Mouse (Mus musculus) lung, postnatal 0 days (tissue): ENCODE data around the gene Olfr2. TPM values are rescaled to one million over a fixed set of nuclear protein-coding genes. Genes with fewer than 3 reads are reported as not detected.

ENCODE experiments used
- ATAC-seq: fragments of 200-750 bp; cut with Nextera tagmentation; 2 replicates; pipeline ENCODE4 v1.8.0; 2017; ENCODE audit warnings: moderate library complexity
- DNase-seq: peaks from one replicate; pipeline ENCODE4 v3.0.0-alpha.2; 2016; ENCODE audit warnings: low spot score
- H3K27ac ChIP-seq: fragments of 300-500 bp; sonication (generic); 2 replicates; pipeline ENCODE4 v1.5.1; 2014; ENCODE audit warnings: antibody characterized with exemption, mild to moderate bottlenecking, low read length, mixed read lengths
- H3K27me3 ChIP-seq: fragments of 300-500 bp; sonication (generic); replicated peaks from 2 replicates; pipeline ENCODE4 v1.6.1; 2014; ENCODE audit warnings: low read length, mixed read lengths; ENCODE audit not compliant: insufficient read depth
- H3K36me3 ChIP-seq: fragments of 300-500 bp; sonication (generic); 2 replicates; pipeline ENCODE4 v1.6.1; 2014; ENCODE audit warnings: low read length, mixed read lengths; ENCODE audit not compliant: insufficient read depth
- H3K4me1 ChIP-seq: fragments of 300-500 bp; sonication (generic); 2 replicates; pipeline ENCODE4 v1.6.1; 2014; ENCODE audit warnings: antibody characterized with exemption, low read depth, low read length, mixed read lengths; ENCODE audit not compliant: insufficient read depth
- H3K4me2 ChIP-seq: fragments of 300-500 bp; sonication (generic); replicated peaks from 2 replicates; pipeline ENCODE4 v1.6.1; 2014; ENCODE audit warnings: low read depth, mild to moderate bottlenecking, low read length, moderate library complexity, mixed read lengths
- H3K4me3 ChIP-seq: fragments of 300-500 bp; sonication (generic); 2 replicates; pipeline ENCODE4 v1.5.1; 2014; ENCODE audit warnings: low read depth, low read length
- H3K9ac ChIP-seq: fragments of 300-500 bp; sonication (generic); replicated peaks from 2 replicates; pipeline ENCODE4 v1.6.1; 2014; ENCODE audit warnings: low read depth, mild to moderate bottlenecking
- H3K9me3 ChIP-seq: fragments of 300-500 bp; sonication (generic); 2 replicates; pipeline ENCODE4 v1.6.1; 2016; ENCODE audit warnings: low read length, mixed read lengths
- CTCF ChIP-seq: IDR thresholded peaks from 2 replicates; pipeline ENCODE4 v1.5.1; 2016; ENCODE audit warnings: antibody characterized with exemption, mild to moderate bottlenecking
- EP300 ChIP-seq: IDR thresholded peaks from 2 replicates; pipeline ENCODE4 v1.6.1; 2016; ENCODE audit warnings: antibody characterized with exemption, mild to moderate bottlenecking, control low read depth
- WGBS: fragments of 180-500 bp; shearing (Covaris S2); extraction: QIAGEN DNeasy Blood & Tissue Kit; methylation state at CpG from one replicate; pipeline ENCODE4 v1.1.7; 2014; 5-methylcytosine and 5-hydroxymethylcytosine counted together
- polyA plus RNA-seq: library from polyadenylated mRNA; unstranded; fragments of >200 nt; fragmentation: Nextera tagmentation; extraction: Ambion mirVana; gene quantifications from 2 replicates; pipeline ENCODE4 v1.2.1, GENCODE M21; 2015

The Olfr2 gene
- polyA plus RNA-seq, 1 experiment from 2014 or later, result not detected

GRCm38 (mm10) chr7:106948212-106948611 lies 57.7 kb downstream of the Olfr2 start, which contains the start of gene Olfr710:
Gene Olfr710 (minus strand): TSS chr7:106948312.
- Histone ChIP-seq H3K4me2 (no peak within 1 kb of the TSS), H3K27ac (no peak within 1 kb of the TSS), H3K4me3 (no peak within 1 kb of the TSS), H3K9me3 (no peaks in the 10 kb centered on the region), H3K9ac (no peak within 1 kb of the TSS), H3K27me3 (no peaks in the 10 kb centered on the region), H3K4me1 (no peaks in the 10 kb centered on the region), H3K36me3 (no peaks in the 10 kb centered on the region)
- TF ChIP-seq CTCF, result no peak
- no peak for TF ChIP-seq EP300
- WGBS, result 75% methylated on average over 3 of the region's 3 CpGs
- no peak for ATAC-seq
- DNase-seq, result no peak

Other genes with a start within 250 kb of the Olfr2 start
- gene Olfr699, start 212.9 kb downstream of the Olfr2 start, polyA plus RNA-seq, result not detected in 2 replicates
- gene Olfr700, start 197.2 kb downstream of the Olfr2 start, polyA plus RNA-seq, result not detected in 2 replicates
- not detected in 2 replicates for gene Olfr701, start 191.9 kb downstream of the Olfr2 start, polyA plus RNA-seq
- not detected in 2 replicates for gene Olfr702, start 172.2 kb downstream of the Olfr2 start, polyA plus RNA-seq
- not detected in 2 replicates for gene Olfr703, start 162.7 kb downstream of the Olfr2 start, polyA plus RNA-seq
- not detected in 2 replicates for gene Olfr704, start 142.9 kb downstream of the Olfr2 start, polyA plus RNA-seq
- gene Olfr705, start 129.2 kb downstream of the Olfr2 start, polyA plus RNA-seq, result not detected in 2 replicates
- not detected in 2 replicates for gene Olfr706, start 117.9 kb downstream of the Olfr2 start, polyA plus RNA-seq
- gene Olfr707, start 104.8 kb downstream of the Olfr2 start, polyA plus RNA-seq, result not detected in 2 replicates
- gene Olfr1532-ps1, start 98.1 kb downstream of the Olfr2 start, polyA plus RNA-seq, result not detected in 2 replicates
- not detected in 2 replicates for gene Olfr709-ps1, start 73.9 kb downstream of the Olfr2 start, polyA plus RNA-seq
- not detected in 2 replicates for gene Olfr710, start 57.8 kb downstream of the Olfr2 start, polyA plus RNA-seq
- not detected in 2 replicates for gene Olfr6, start 42.1 kb downstream of the Olfr2 start, polyA plus RNA-seq
- gene Olfr711, start 30.6 kb downstream of the Olfr2 start, polyA plus RNA-seq, result not detected in 2 replicates
- not detected in 2 replicates for gene Olfr713, start 25.1 kb upstream of the Olfr2 start, polyA plus RNA-seq
- gene Olfr714, start 64.9 kb upstream of the Olfr2 start, polyA plus RNA-seq, result not detected in 2 replicates
- gene Olfr17, start 87.1 kb upstream of the Olfr2 start, polyA plus RNA-seq, result not detected in 2 replicates
- gene Olfr715b, start 104.3 kb upstream of the Olfr2 start, polyA plus RNA-seq, result not detected in 2 replicates
- gene Olfr715, start 125.0 kb upstream of the Olfr2 start, polyA plus RNA-seq, result not detected in 2 replicates
- not detected in 2 replicates for gene Olfr716, start 132.3 kb upstream of the Olfr2 start, polyA plus RNA-seq
- not detected in 2 replicates for gene Nlrp14, start 160.9 kb upstream of the Olfr2 start, polyA plus RNA-seq
- gene Rbmxl2, start 203.4 kb upstream of the Olfr2 start, polyA plus RNA-seq, result not detected in 2 replicates